Mouse (Mus musculus): ENCODE measurements around the gene E130311K13Rik.
A peak's percentile ranks its signal among the peaks of the same experiment; 100 is the strongest.

E130311K13Rik gene

DNA sequence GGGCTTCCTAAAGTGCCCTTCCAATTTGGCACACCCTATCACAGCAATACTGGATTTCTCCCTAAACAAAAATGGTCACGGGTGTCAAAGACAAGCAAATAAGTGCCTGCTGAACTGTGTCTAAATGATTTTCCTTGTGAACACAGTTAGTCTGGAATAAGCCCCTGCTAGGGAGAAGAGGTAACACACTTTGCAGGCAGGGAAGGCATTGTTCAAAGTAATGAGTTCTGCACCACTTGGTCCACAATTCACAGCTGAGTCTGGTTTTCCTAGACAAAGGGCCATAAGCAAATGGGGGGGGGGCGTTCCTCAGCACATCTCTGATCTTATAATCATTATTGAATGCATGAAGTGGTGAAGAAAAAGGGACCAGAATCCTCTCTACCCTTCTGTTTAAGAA is 33.5 kb downstream of the E130311K13Rik start:
- DNase-seq (ENCODE audit: low read depth, low spot score): no peak

DNA sequence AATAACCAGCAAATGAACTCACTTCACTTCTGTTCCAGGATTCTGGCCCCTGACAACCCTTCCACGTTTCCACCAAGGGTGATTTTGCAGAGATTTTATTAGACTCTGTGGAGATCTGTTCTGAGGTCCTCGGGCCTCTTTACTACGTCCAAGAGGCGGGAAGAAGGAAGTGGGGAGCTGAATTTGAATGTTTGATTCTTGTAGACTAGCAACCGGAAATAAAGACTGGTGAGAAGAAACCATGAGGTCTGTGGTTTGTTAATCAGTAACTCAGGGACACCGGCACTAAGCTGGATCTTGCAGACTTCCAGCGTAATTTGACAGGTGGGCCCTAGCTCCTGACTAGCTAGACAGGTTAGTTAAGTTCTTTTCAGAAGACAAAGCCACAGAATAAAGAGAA is 35.6 kb downstream of the E130311K13Rik start:
- no peak for DNase-seq (ENCODE audit: low read depth, low spot score)

DNA sequence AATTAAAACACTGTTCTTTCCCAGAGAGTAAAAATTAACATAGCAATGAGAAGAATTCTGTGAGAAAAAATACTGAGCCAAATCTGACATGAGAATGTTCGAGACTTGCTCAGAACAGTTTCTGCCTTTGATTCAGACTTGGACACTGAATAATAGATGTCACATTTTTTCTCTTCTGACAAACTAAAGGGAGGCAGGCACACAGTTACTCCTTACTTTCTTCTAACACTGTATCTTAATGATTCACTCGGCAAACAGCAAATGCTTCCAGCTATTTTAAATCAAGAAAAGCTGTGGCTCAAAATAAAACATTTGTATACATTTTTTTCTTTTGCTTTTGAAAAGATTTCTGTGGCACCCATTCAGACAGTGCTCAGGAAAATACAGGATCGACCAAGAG is 37.1 kb downstream of the E130311K13Rik start:
- DNase-seq (ENCODE audit: low read depth, low spot score): no peak

DNA sequence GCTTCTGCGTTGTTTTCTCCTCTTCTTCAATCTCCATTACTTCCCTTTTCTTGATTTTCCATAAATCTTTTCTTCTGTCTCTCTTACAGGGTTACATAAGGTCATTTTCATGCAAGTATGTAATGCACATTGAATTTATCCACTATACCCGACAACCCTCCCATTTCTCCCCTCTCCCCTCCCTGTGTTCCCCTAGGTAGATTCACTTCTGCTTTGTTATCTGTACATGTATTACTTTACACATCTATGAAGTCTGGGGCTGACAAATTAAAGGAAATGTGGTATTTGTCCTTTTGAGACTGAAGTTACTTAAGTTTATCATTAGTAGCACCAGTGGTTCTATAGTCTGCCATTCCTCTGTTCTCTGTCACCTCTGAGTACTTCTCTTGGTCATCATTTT is 48.2 kb downstream of the E130311K13Rik start:
- no peak for DNase-seq (ENCODE audit: low read depth, low spot score)

DNA sequence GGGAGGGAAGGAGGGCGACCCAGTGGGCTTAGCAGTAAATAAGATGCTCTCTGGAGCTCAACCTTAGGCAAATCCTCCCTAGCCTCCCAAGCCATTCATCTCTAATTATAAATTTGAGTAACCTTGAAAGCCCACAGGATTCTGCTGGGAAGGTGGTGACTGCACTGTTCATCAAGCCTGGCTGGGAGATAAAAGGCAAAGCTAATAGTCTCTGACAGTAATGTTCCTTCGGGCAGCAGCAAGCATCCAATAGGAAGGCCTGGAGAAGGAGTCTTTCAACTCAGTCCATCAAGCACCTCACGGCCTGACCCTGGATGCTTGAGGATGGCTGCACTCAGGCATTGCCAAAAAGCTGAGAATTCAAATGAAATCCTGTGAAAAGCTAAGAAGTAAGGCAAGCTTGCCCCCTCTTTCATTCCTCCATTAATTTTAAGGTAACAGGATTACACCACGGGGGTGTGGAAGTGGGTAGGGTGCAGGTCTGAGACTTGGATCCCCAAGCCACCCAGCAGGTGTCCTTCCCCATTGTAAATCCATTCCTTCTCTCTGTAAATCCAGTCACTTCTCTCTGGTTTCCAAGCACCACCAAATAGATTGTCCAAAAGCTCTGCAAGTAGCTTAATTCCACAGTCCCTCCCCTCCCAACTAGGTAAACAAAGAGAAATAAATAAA is 50.1 kb downstream of the E130311K13Rik start:
- DNase-seq (ENCODE audit: low read depth, low spot score): no peak

DNA sequence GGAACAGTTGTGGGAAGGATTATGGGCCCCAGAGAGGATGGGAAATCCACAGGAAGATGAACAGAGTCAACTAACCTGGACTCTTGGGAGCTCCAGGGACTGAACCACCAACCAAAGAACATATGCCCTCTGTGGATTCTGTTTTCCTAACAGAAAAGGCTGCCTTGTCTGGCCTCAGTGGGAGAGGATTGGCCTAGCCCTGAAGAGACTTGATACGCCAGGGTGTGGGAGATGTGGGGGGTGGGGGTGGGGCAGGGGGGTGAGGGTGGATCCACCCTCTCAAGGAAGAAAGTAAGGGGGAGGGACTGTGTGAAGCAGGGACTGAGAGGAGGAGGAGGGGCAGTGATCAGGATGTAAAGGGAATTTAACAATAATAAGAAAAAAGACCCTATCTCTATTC is 56.5 kb downstream of the E130311K13Rik start:
- no peak for DNase-seq (ENCODE audit: low read depth, low spot score)

DNA sequence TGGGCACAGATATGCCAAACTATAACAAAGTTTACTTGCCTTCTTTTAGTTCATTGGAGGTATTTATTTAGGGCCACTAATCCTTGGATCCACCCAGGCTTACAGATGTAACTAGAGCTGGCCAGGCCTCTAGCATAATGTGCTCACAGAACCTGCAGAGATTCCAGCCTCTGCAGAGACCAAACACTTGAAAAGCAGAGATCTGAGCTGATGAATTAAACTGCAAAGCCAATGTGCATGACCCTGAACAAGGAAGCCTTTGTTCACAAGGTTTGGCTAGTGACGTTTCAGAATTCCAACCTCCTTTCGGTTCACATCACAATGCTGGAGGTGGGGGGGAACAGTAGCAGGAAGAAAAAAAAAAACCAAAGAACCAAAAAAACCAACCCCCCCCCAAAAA is 58.0 kb downstream of the E130311K13Rik start:
- DNase-seq (ENCODE audit: low read depth, low spot score): peak; percentile 49

DNA sequence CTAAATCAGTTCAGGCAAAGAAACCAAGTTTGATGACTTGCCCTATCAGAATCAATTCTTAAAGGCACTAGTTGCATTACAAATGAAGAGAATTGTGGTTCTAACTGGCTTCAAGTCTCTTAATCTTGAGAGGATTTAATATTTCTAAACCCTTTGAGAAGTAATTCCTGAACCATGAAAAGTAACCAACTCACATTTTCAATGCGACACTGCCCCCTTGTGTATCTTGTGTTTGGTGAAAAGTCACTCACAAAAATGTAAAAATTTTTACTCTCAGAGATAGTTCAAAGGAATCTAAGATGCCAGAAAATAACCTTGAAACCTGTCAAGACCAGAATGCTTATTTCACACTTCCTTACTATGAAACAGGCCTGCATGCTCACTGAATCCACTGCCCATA is 61.0 kb downstream of the E130311K13Rik start:
- DNase-seq (ENCODE audit: low read depth, low spot score): peak; percentile 35

DNA sequence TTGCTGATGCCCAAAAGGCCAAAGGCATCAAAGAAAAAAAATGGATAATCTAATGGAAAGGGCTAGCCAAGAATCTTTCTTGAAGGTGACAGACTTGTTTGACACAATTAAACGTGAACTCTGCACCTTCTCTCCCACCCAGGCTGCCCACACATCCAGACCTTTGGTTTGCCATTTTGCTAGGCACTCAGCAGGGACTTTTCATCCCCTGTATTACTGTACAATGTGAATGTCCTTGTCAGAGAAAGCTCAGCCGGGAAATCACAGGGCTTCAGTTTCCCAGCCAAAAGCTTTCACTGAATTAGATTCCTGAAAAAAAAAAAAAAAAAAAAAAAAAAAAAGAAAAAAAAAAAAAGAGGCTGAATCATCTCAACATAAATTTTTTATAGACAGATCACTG is 64.2 kb downstream of the E130311K13Rik start:
- no peak for DNase-seq (ENCODE audit: low read depth, low spot score)
